8 mouse cellular contexts compared by ENCODE assay signal in the genomic region with DNA sequence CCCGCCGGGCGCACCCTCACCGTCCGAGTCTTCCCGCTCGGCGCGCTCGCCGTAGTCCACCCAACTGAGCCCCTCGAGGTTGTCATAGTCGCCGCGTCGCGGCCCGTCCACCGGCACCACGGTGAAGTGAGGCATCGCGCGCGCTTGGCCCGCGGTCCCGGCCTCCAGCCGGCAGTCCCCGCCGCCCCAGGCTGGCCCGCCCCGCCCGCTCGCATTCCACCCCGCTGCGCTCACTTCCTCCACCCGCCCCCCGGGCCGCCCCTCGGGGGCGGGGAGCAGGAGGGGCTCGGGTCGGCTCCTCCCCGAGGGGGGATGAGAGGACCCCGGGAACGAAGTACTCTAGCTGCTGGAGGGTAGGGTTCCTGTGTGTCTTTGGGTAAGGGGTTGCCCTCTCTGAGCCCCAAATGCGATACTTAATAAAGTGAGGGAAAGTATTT. TPM values are rescaled to one million over a fixed set of nuclear protein-coding genes. Genes with fewer than 3 reads are reported as not detected.
A peak's percentile ranks its signal among the peaks of the same experiment; 100 is the strongest.
DNase-seq lines count a peak whose midpoint lies in the region; ATAC-seq and TF ChIP-seq lines count a peak whose summit lies in the region.

A gene (minus strand): TSS at position 193 of the 437 bp plus-strand sequence.

- peak; percentile 72 for ATAC-seq in liver, embryonic 13.5 days (ENCODE audit: low read depth)

- no peak for TF ChIP-seq CTCF in testis, adult 2 months (IDR thresholded peaks at IDR 0.05; ENCODE audit: control insufficient read depth, insufficient read depth, insufficient replicate concordance, low read depth, low read length)

- H3K4me2 ChIP-seq in liver, embryonic 13.5 days, result peak within 1 kb of the TSS; percentile 96

- no peaks in the 10 kb centered on the region for H3K36me3 ChIP-seq in liver, embryonic 13.5 days
- no peaks in the 10 kb centered on the region for H3K36me3 ChIP-seq in testis, adult 2 months (ENCODE audit: control insufficient read depth, insufficient read depth, low read length)

- peak; percentile 12 to 30 for DNase-seq in layer of hippocampus, adult 18-20 months (ENCODE audit: low spot score in 2 of 2)
- DNase-seq in layer of hippocampus, adult 11-12 months (ENCODE audit: low spot score), result no peak
- peak; percentile 91 for DNase-seq in embryo, embryonic 9.5 days (ENCODE audit: extremely low spot score)
- peak; percentile 76 for DNase-seq in heart, adult 8-10 months (ENCODE audit: low spot score)
- peak; percentile 62 to 64 for DNase-seq in kidney, adult 8-10 months
- DNase-seq in liver, embryonic 13.5 days, result peak; percentile 65
- DNase-seq in natural killer cell, adult 2 months (ENCODE audit: low spot score in 2 of 2), result peak; percentile 23 to 54

- H3K9ac ChIP-seq in liver, embryonic 13.5 days, result peak within 1 kb of the TSS; percentile 87

- peak within 1 kb of the TSS; percentile 93 for H3K27ac ChIP-seq in liver, embryonic 13.5 days
- H3K27ac ChIP-seq in testis, adult 2 months (ENCODE audit: control insufficient read depth, insufficient read depth, low read depth, low read length), result peak within 1 kb of the TSS; percentile 22

- no peaks in the 10 kb centered on the region for H3K9me3 ChIP-seq in liver, embryonic 13.5 days (replicated peaks)

- H3K27me3 ChIP-seq in liver, embryonic 13.5 days, result no peaks in the 10 kb centered on the region
- no peaks in the 10 kb centered on the region for H3K27me3 ChIP-seq in testis, adult 2 months (ENCODE audit: control insufficient read depth, insufficient read depth, low read length)

- peaks cover 77% of the 10 kb centered on the region for H3K4me1 ChIP-seq in liver, embryonic 13.5 days (replicated peaks)
- peaks cover 19% of the 10 kb centered on the region for H3K4me1 ChIP-seq in testis, adult 2 months (ENCODE audit: control insufficient read depth, insufficient read depth, low read length)

- peak within 1 kb of the TSS; percentile 84 for H3K4me3 ChIP-seq in liver, embryonic 13.5 days (replicated peaks)
- H3K4me3 ChIP-seq in testis, adult 2 months (ENCODE audit: control insufficient read depth, low read depth, low read length), result peak within 1 kb of the TSS; percentile 87

- 1% methylated on average over 47 of the region's 47 CpGs for WGBS in liver, embryonic 13.5 days (ENCODE audit: insufficient replicate concordance)

- TF ChIP-seq POLR2A in testis, adult 2 months (IDR thresholded peaks at IDR 0.05; ENCODE audit: control insufficient read depth, low read depth, low read length), result peak; percentile 36

RNA-seq across cellular contexts. Expression of the gene that starts here (rescaled TPM):
- total RNA-seq in layer of hippocampus, adult 18-20 months (2021), result 10 to 100 TPM; 18.6 to 20.8 TPM
- total RNA-seq in heart, adult 8-10 months (2022), result 10 to 100 TPM; 39.9 to 50.4 (median 43.5) TPM
- 12.6 and 13.1 TPM in 2 replicates for polyA plus RNA-seq in liver, embryonic 13.5 days (2015; fragmentation: Nextera tagmentation; extraction: Ambion mirVana)
- 5.6 and 5.9 TPM in 2 replicates for polyA plus RNA-seq in testis, adult 2 months (2012; rRNA removed)
